Mouse (Mus musculus): ENCODE data around the gene Usp54. TPM values are rescaled to one million over a fixed set of nuclear protein-coding genes. Genes with fewer than 3 reads are reported as not detected.

Usp54 gene
- polyA plus RNA-seq, 1 experiment from 2014 or later = 1.0 TPM

DNA sequence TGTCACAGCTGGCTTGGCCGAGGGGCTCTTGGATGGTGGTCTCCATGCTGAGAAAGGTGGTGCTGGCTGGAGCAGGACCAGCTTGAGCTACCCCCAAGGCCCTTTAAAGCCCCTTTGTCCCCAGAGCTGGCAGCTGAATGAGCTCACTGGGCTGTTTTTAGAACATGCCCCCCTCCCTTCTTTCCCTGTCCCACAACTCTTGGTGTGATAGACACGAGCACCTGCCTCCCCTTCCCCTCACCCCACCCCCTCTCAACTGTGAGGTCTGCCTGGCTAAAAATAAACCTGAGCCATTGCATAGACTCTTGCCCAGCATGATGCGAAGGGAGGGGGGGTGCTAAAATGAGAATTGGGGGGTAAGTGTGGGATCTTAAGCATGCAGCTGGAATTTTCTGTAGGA, 23.6 kb upstream of the Usp54 start:
- no peak overlapping the region for H3K4me2 ChIP-seq

GRCm38 (mm10) chr14:20663601-20664000, 22.7 kb upstream of the Usp54 start:
- 50% methylated on average over 2 of the region's 2 CpGs for WGBS (ENCODE audit: insufficient replicate concordance)
- Histone ChIP-seq H3K4me3 (replicated peaks) (no peak overlapping the region), H3K27ac (no peak overlapping the region), H3K9me3 (replicated peaks) (no peaks in the 10 kb centered on the region), H3K4me1 (replicated peaks) (peaks cover 16% of the 10 kb centered on the region), H3K4me2 (no peak overlapping the region), H3K36me3 (no peaks in the 10 kb centered on the region), H3K27me3 (peaks cover 70% of the 10 kb centered on the region), H3K9ac (no peak overlapping the region)
- ATAC-seq (ENCODE audit: low read depth) (no peak), DNase-seq (no peak)

More for the DNA sequence above, 23.6 kb upstream of the Usp54 start:
- H3K9ac ChIP-seq = no peak overlapping the region
- H3K9me3 ChIP-seq (replicated peaks) = no peaks in the 10 kb centered on the region
- H3K4me1 ChIP-seq (replicated peaks) = peaks cover 16% of the 10 kb centered on the region
- WGBS (ENCODE audit: insufficient replicate concordance) = 30% methylated on average over 3 of the region's 3 CpGs
- peaks cover 77% of the 10 kb centered on the region for H3K27me3 ChIP-seq
- no peak overlapping the region for H3K4me3 ChIP-seq (replicated peaks)
- no peak overlapping the region for H3K27ac ChIP-seq
- no peaks in the 10 kb centered on the region for H3K36me3 ChIP-seq
- ATAC-seq (ENCODE audit: low read depth) (no peak), DNase-seq (no peak)

DNA sequence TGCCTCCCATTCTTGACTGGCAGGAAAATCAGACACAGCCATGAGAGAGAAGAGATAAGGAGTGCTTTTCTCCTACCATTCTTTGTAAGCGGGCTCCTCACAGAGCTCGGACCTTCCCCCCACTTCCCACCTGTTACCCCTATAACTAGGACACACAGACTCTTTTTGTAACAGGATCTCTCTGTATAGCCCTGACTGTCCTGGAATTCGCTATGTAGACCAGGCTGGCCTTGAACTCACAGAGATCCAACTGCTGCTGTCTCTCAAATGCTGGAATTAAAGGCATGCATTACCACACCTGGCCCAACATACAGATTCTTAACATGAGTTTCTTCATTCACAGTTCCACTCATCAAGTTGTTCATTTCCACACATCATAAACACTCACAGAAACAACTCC, 21.9 kb upstream of the Usp54 start:
- peaks cover 62% of the 10 kb centered on the region for H3K27me3 ChIP-seq
- no peak for DNase-seq
- H3K4me3 ChIP-seq (replicated peaks) = no peak overlapping the region
- 71% methylated on average over 3 of the region's 3 CpGs for WGBS (ENCODE audit: insufficient replicate concordance)
- no peaks in the 10 kb centered on the region for H3K36me3 ChIP-seq
- no peak overlapping the region for H3K27ac ChIP-seq
- ATAC-seq (ENCODE audit: low read depth) = no peak
- H3K9ac ChIP-seq = no peak overlapping the region
- no peaks in the 10 kb centered on the region for H3K9me3 ChIP-seq (replicated peaks)
- H3K4me2 ChIP-seq = no peak overlapping the region
- H3K4me1 ChIP-seq (replicated peaks) = peaks cover 19% of the 10 kb centered on the region

GRCm38 (mm10) chr14:20661661-20662331, 20.9 kb upstream of the Usp54 start:
- no peak for DNase-seq
- WGBS (ENCODE audit: insufficient replicate concordance) = 17% methylated on average over 18 of the region's 19 CpGs
- no peaks in the 10 kb centered on the region for H3K9me3 ChIP-seq (replicated peaks)
- ATAC-seq (ENCODE audit: low read depth) = peak; percentile 18; the same call in 1 of the 2 replicates
- H3K27ac ChIP-seq = peak overlapping the region; percentile 47
- H3K4me2 ChIP-seq = peak overlapping the region; percentile 86
- H3K4me3 ChIP-seq (replicated peaks) = peak overlapping the region; percentile 65
- H3K9ac ChIP-seq = peak overlapping the region; percentile 67
- H3K27me3 ChIP-seq = peaks cover 55% of the 10 kb centered on the region
- H3K4me1 ChIP-seq (replicated peaks) = peaks cover 19% of the 10 kb centered on the region
- no peaks in the 10 kb centered on the region for H3K36me3 ChIP-seq

DNA sequence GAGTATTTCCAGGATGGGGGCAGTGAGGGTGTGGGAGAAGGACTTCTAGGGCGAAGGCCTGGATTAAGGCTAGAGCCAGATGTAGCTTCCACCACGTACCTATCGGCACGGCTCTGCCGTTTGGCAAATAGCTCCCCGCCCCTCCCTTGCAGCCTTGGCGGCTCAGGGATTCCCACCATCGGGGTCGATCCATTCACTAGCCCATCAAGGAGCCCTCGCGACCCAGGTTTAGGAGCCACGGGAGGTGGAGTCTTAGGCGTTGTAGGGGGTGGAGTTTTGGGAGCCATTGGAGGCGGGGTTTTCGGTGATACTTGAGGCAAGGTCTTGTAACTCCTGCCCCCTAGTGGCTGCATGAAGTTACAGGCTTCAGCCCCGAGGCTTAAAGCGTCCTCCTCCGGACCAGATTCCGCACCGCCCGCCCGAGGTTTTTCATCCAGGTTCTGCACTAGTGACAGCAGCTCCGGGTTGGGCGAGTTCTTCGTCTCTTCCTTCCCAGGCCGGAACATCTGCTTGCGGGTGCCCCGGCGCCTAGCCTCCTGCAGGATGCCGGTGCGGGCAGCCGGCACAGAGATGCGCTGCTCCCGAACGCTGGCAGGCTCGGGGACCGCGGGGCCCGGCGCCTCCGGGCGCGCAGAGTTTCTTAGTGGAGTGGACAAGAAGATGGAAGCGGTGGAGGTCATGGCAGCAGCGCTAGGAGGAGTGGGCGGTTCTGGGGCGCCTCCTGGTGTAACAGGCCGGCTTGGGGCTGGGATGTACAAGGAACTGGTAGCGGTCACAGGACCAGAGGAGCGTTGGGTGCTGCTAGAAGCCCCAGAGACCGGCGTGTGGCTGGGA, 20.2 kb upstream of the Usp54 start:
- H3K9ac ChIP-seq = peak overlapping the region; percentile 75
- WGBS (ENCODE audit: insufficient replicate concordance) = 2% methylated on average over 52 of the region's 52 CpGs
- H3K4me3 ChIP-seq (replicated peaks) = peak overlapping the region; percentile 65
- DNase-seq (peak; percentile 89), ATAC-seq (ENCODE audit: low read depth) (peak; percentile 84)
- H3K4me1 ChIP-seq (replicated peaks) = peaks cover 19% of the 10 kb centered on the region
- H3K4me2 ChIP-seq = peak overlapping the region; percentile 86
- peak overlapping the region; percentile 47 for H3K27ac ChIP-seq
- H3K27me3 ChIP-seq = peaks cover 47% of the 10 kb centered on the region
- no peaks in the 10 kb centered on the region for H3K36me3 ChIP-seq
- H3K9me3 ChIP-seq (replicated peaks) = no peaks in the 10 kb centered on the region

DNA sequence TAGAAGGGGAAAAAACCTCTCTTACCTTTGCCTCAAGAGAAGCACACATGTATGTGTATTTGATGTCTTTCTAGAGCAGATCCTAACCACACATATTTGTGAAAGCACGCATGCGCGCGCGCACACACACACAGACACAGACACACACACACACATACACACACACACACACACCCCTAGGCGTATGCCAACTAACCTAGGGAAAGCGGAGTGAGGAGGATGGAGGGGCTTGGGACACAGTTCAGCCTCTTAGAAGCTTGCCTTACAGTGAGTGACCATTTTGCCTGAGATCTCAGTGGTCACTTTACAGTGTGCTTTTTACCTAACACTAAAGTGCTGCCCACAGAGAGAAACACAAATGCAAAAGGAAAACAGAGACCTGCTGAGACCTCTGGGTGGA, 18.8 kb upstream of the Usp54 start:
- H3K9ac ChIP-seq = no peak overlapping the region
- WGBS (ENCODE audit: insufficient replicate concordance) = 94% methylated on average over 7 of the region's 7 CpGs
- H3K4me1 ChIP-seq (replicated peaks) = peaks cover 19% of the 10 kb centered on the region
- no peaks in the 10 kb centered on the region for H3K9me3 ChIP-seq (replicated peaks)
- H3K27me3 ChIP-seq = peaks cover 37% of the 10 kb centered on the region
- ATAC-seq (ENCODE audit: low read depth) = no peak
- no peak overlapping the region for H3K4me3 ChIP-seq (replicated peaks)
- no peak overlapping the region for H3K27ac ChIP-seq
- no peak for DNase-seq
- no peaks in the 10 kb centered on the region for H3K36me3 ChIP-seq
- no peak overlapping the region for H3K4me2 ChIP-seq

DNA sequence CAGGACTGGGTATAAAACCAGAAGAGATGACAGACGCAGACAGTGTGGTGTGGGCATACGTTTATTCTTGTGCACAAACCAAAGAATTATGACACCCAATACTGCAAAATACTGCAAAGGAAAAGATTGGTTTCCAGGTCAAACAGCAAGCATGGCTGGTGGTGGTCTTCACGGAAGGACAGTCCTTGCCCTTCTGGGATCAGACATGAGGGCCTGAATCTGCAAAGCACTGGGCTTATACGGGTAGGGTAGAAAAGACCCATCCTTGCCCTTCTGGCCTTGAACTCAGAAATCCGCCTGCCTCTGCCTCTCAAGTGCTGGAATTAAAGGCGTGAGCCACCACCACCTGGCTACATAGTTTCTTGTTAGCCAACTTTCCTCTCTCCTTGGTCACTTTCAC, 18.0 kb upstream of the Usp54 start:
- WGBS (ENCODE audit: insufficient replicate concordance) = 76% methylated on average over 6 of the region's 6 CpGs
- no peak overlapping the region for H3K4me3 ChIP-seq (replicated peaks)
- H3K27me3 ChIP-seq = peaks cover 29% of the 10 kb centered on the region
- no peak for ATAC-seq (ENCODE audit: low read depth)
- H3K9me3 ChIP-seq (replicated peaks) = no peaks in the 10 kb centered on the region
- no peaks in the 10 kb centered on the region for H3K36me3 ChIP-seq
- no peak overlapping the region for H3K9ac ChIP-seq
- H3K27ac ChIP-seq = no peak overlapping the region
- no peak for DNase-seq
- H3K4me2 ChIP-seq = no peak overlapping the region
- H3K4me1 ChIP-seq (replicated peaks) = peaks cover 19% of the 10 kb centered on the region

DNA sequence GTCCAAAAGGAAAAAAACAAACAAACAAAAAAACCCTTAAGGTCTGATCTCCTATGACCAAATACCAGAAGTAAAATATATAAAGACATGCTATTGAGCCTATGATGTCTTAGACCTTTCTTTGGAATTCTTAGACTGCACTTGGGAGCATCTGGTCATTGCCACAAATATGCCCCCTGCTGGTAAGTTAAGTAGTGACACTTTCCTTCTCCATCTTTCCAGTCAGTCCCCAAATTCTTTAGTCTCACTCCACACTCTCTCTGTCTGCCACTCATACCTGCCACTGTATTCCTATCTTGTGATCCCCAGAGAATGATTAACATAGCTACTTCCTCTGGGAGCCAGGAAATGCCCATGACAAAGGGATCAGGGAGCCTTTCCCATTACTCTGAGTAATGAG, 17.5 kb upstream of the Usp54 start:
- Histone ChIP-seq H3K27me3 (peaks cover 23% of the 10 kb centered on the region), H3K4me3 (replicated peaks) (no peak overlapping the region), H3K9me3 (replicated peaks) (no peaks in the 10 kb centered on the region), H3K9ac (no peak overlapping the region), H3K4me2 (no peak overlapping the region), H3K27ac (no peak overlapping the region), H3K36me3 (no peaks in the 10 kb centered on the region), H3K4me1 (replicated peaks) (peaks cover 19% of the 10 kb centered on the region)
- ATAC-seq (ENCODE audit: low read depth) (no peak), DNase-seq (no peak)

GRCm38 (mm10) chr14:20656361-20656760, 15.5 kb upstream of the Usp54 start, which contains the start of gene Myoz1:
Gene Myoz1 (minus strand): TSS chr14:20656540.
- WGBS (ENCODE audit: insufficient replicate concordance) = 60% methylated on average over 11 of the region's 11 CpGs
- H3K27ac ChIP-seq = no peak within 1 kb of the TSS
- peaks cover 13% of the 10 kb centered on the region for H3K4me1 ChIP-seq (replicated peaks)

GRCm38 (mm10) chr14:20655731-20656130, 14.9 kb upstream of the Usp54 start:
- Histone ChIP-seq H3K27ac (no peak overlapping the region), H3K36me3 (no peaks in the 10 kb centered on the region), H3K9me3 (replicated peaks) (no peaks in the 10 kb centered on the region), H3K4me3 (replicated peaks) (no peak overlapping the region), H3K4me2 (no peak overlapping the region), H3K27me3 (no peaks in the 10 kb centered on the region), H3K4me1 (replicated peaks) (peaks cover 8% of the 10 kb centered on the region; the same call in 1 of the 2 replicates), H3K9ac (no peak overlapping the region)
- DNase-seq = no peak
- no peak for ATAC-seq (ENCODE audit: low read depth)
- WGBS (ENCODE audit: insufficient replicate concordance) = 61% methylated on average over 9 of the region's 9 CpGs

More at GRCm38 (mm10) chr14:20656361-20656760, 15.5 kb upstream of the Usp54 start, which contains the start of gene Myoz1:
- Histone ChIP-seq H3K36me3 (no peaks in the 10 kb centered on the region), H3K27me3 (peaks cover 4% of the 10 kb centered on the region), H3K4me2 (no peak within 1 kb of the TSS), H3K9me3 (replicated peaks) (no peaks in the 10 kb centered on the region), H3K4me3 (replicated peaks) (no peak within 1 kb of the TSS), H3K9ac (no peak within 1 kb of the TSS)
- ATAC-seq (ENCODE audit: low read depth) = no peak
- no peak for DNase-seq

GRCm38 (mm10) chr14:20654690-20655421, 14.0 kb upstream of the Usp54 start:
- Histone ChIP-seq H3K27me3 (no peaks in the 10 kb centered on the region), H3K4me1 (replicated peaks) (0 out of 2 replicates have a peak, but pooled peaks cover 3% of the 10 kb centered on the region), H3K27ac (no peak overlapping the region), H3K4me2 (no peak overlapping the region), H3K4me3 (replicated peaks) (no peak overlapping the region), H3K9me3 (replicated peaks) (no peaks in the 10 kb centered on the region), H3K36me3 (no peaks in the 10 kb centered on the region), H3K9ac (no peak overlapping the region)
- no peak for ATAC-seq (ENCODE audit: low read depth)
- no peak for DNase-seq
- 61% methylated on average over 9 of the region's 9 CpGs for WGBS (ENCODE audit: insufficient replicate concordance)
